Mouse (Mus musculus): Measurements from ENCODE around the gene Gm8332. TPM values are rescaled to one million over a fixed set of nuclear protein-coding genes. Genes with fewer than 3 reads are reported as not detected.

Gene Gm8332
- polyA plus RNA-seq (2015; fragmentation: Nextera tagmentation; extraction: Ambion mirVana): not detected in 2 replicates

GRCm38 (mm10) chr12:88250000-88250399 is at the start of gene Gm8332:
Gene Gm8332 (minus strand): TSS chr12:88250100.

GRCm38 (mm10) chr12:88274400-88274799 is 24.5 kb upstream of the Gm8332 start, which contains the start of gene Gm5662:
Gene Gm5662 (minus strand): TSS chr12:88274500.

Other genes starting within 250 kb of the Gm8332 start
- gene Gm2075, start 238.3 kb downstream of the Gm8332 start, polyA plus RNA-seq (2015; fragmentation: Nextera tagmentation; extraction: Ambion mirVana): not detected in 2 replicates
- not detected in 2 replicates for gene Gm6803, start 231.3 kb downstream of the Gm8332 start, polyA plus RNA-seq (2015; fragmentation: Nextera tagmentation; extraction: Ambion mirVana)
- not detected in 2 replicates for gene Gm2056, start 223.1 kb downstream of the Gm8332 start, polyA plus RNA-seq (2015; fragmentation: Nextera tagmentation; extraction: Ambion mirVana)
- gene Gm16368, start 166.4 kb downstream of the Gm8332 start, polyA plus RNA-seq (2015; fragmentation: Nextera tagmentation; extraction: Ambion mirVana): not detected in 2 replicates
- gene Gm10436, start 68.0 kb downstream of the Gm8332 start, polyA plus RNA-seq (2015; fragmentation: Nextera tagmentation; extraction: Ambion mirVana): not detected in 2 replicates
- not detected in 2 replicates for gene Gm5662, start 24.4 kb upstream of the Gm8332 start, polyA plus RNA-seq (2015; fragmentation: Nextera tagmentation; extraction: Ambion mirVana)
- gene Gm5039, start 73.9 kb upstream of the Gm8332 start, polyA plus RNA-seq (2015; fragmentation: Nextera tagmentation; extraction: Ambion mirVana): not detected in 2 replicates
- gene Adck1, start 110.5 kb upstream of the Gm8332 start, polyA plus RNA-seq (2015; fragmentation: Nextera tagmentation; extraction: Ambion mirVana): 17.4 and 29.3 TPM in 2 replicates

Measured in adrenal gland, postnatal 0 days (tissue).